Mouse (Mus musculus): ENCODE results near the gene Galnt7. TPM values are rescaled to one million over a fixed set of nuclear protein-coding genes. Genes with fewer than 3 reads are reported as not detected.
"Not testable (repeated sequence)": the region's sequence is repeated elsewhere in the genome, so short reads cannot be mapped to it uniquely, and the experiment has no call there.

Galnt7 gene
- polyA plus RNA-seq, 1 experiment from 2014 or later = 11.7 TPM

- Histone ChIP-seq H3K9me3 (replicated peaks) (no peaks in the 10 kb centered on the region), H3K4me3 (replicated peaks) (no peak overlapping the region), H3K4me2 (no peak overlapping the region), H3K36me3 (peaks cover 19% of the 10 kb centered on the region), H3K27me3 (replicated peaks) (no peaks in the 10 kb centered on the region), H3K4me1 (no peaks in the 10 kb centered on the region), H3K27ac (replicated peaks) (no peak overlapping the region), H3K9ac (replicated peaks) (no peak overlapping the region)
- WGBS = 57% methylated on average over 2 of the region's 2 CpGs
- ATAC-seq (ENCODE audit: low FRiP score) = 0 out of 2 replicates have a peak, but pooled peaks have one; percentile 46
These were observed 120.6 kb downstream of the Galnt7 start for GRCm38 (mm10) chr8:57532223-57532622.

GRCm38 (mm10) chr8:57530666-57531349 lies 122.0 kb downstream of the Galnt7 start:
- H3K27me3 ChIP-seq (replicated peaks) = no peaks in the 10 kb centered on the region
- 0 out of 2 replicates have a peak overlapping the region, but pooled peaks have one; percentile 4 for H3K4me2 ChIP-seq
- no peaks in the 10 kb centered on the region for H3K9me3 ChIP-seq (replicated peaks)
- WGBS = 35% methylated on average over 15 of the region's 15 CpGs
- peak; percentile 61 for ATAC-seq (ENCODE audit: low FRiP score)
- no peaks in the 10 kb centered on the region for H3K4me1 ChIP-seq
- no peak overlapping the region for H3K9ac ChIP-seq (replicated peaks)
- no peak overlapping the region for H3K27ac ChIP-seq (replicated peaks)
- H3K36me3 ChIP-seq = peaks cover 13% of the 10 kb centered on the region
- no peak overlapping the region for H3K4me3 ChIP-seq (replicated peaks)

- H3K9ac ChIP-seq (replicated peaks) = no peak overlapping the region
- 0 out of 2 replicates have a peak, but pooled peaks have one; percentile 19 for ATAC-seq (ENCODE audit: low FRiP score)
- 93% methylated on average over 13 of the region's 13 CpGs for WGBS
- no peaks in the 10 kb centered on the region for H3K27me3 ChIP-seq (replicated peaks)
- no peak overlapping the region for H3K4me2 ChIP-seq
- peaks cover 7% of the 10 kb centered on the region for H3K36me3 ChIP-seq
- no peaks in the 10 kb centered on the region for H3K4me1 ChIP-seq
- H3K27ac ChIP-seq (replicated peaks) = no peak overlapping the region
- H3K9me3 ChIP-seq (replicated peaks) = no peaks in the 10 kb centered on the region
- no peak overlapping the region for H3K4me3 ChIP-seq (replicated peaks)
These were observed 122.6 kb downstream of the Galnt7 start for GRCm38 (mm10) chr8:57530238-57530637.

- Histone ChIP-seq H3K4me2 (no peak overlapping the region), H3K27me3 (replicated peaks) (no peaks in the 10 kb centered on the region), H3K9ac (replicated peaks) (no peak overlapping the region), H3K9me3 (replicated peaks) (no peaks in the 10 kb centered on the region), H3K36me3 (no peaks in the 10 kb centered on the region), H3K4me1 (no peaks in the 10 kb centered on the region), H3K4me3 (replicated peaks) (no peak overlapping the region), H3K27ac (replicated peaks) (no peak overlapping the region)
- 97% methylated on average over 1 of the region's 1 CpGs for WGBS
- ATAC-seq (ENCODE audit: low FRiP score) = no peak
These were observed 124.8 kb downstream of the Galnt7 start for GRCm38 (mm10) chr8:57528036-57528435.

GRCm38 (mm10) chr8:57520186-57520786 lies 132.5 kb downstream of the Galnt7 start:
- Histone ChIP-seq H3K4me1 (no peaks in the 10 kb centered on the region), H3K4me2 (no peak overlapping the region), H3K36me3 (no peaks in the 10 kb centered on the region), H3K9ac (replicated peaks) (no peak overlapping the region), H3K9me3 (replicated peaks) (no peaks in the 10 kb centered on the region), H3K4me3 (replicated peaks) (no peak overlapping the region), H3K27me3 (replicated peaks) (no peaks in the 10 kb centered on the region), H3K27ac (replicated peaks) (no peak overlapping the region)
- WGBS = 85% methylated on average over 12 of the region's 12 CpGs
- ATAC-seq (ENCODE audit: low FRiP score) = no peak

GRCm38 (mm10) chr8:57517723-57518122 lies 135.1 kb downstream of the Galnt7 start:
- Histone ChIP-seq H3K4me1 (0 out of 2 replicates have a peak, but pooled peaks cover 2% of the 10 kb centered on the region), H3K36me3 (no peaks in the 10 kb centered on the region), H3K9me3 (replicated peaks) (no peaks in the 10 kb centered on the region), H3K4me2 (no peak overlapping the region), H3K27ac (replicated peaks) (no peak overlapping the region), H3K4me3 (replicated peaks) (no peak overlapping the region), H3K27me3 (replicated peaks) (no peaks in the 10 kb centered on the region), H3K9ac (replicated peaks) (no peak overlapping the region)
- 90% methylated on average over 3 of the region's 3 CpGs for WGBS
- no peak for ATAC-seq (ENCODE audit: low FRiP score)

GRCm38 (mm10) chr8:57516685-57517084 lies 136.1 kb downstream of the Galnt7 start:
- not testable (repeated sequence) for H3K4me2 ChIP-seq; H3K4me1 ChIP-seq; ATAC-seq (ENCODE audit: low FRiP score); H3K36me3 ChIP-seq; H3K4me3 ChIP-seq (replicated peaks); H3K9ac ChIP-seq (replicated peaks); H3K27ac ChIP-seq (replicated peaks); H3K27me3 ChIP-seq (replicated peaks); H3K9me3 ChIP-seq (replicated peaks)
- WGBS = 92% methylated on average over 4 of the region's 5 CpGs

GRCm38 (mm10) chr8:57513178-57513661 lies 139.6 kb downstream of the Galnt7 start:
- ATAC-seq (ENCODE audit: low FRiP score); H3K36me3 ChIP-seq; H3K27ac ChIP-seq (replicated peaks); H3K27me3 ChIP-seq (replicated peaks); H3K9me3 ChIP-seq (replicated peaks): not testable (repeated sequence)
- WGBS = 28% methylated on average over 10 of the region's 10 CpGs
- H3K4me3 ChIP-seq (replicated peaks) = peak overlapping the region; percentile 82
- H3K4me1 ChIP-seq = peaks cover 10% of the 10 kb centered on the region
- peak overlapping the region; percentile 86 for H3K9ac ChIP-seq (replicated peaks)
- peak overlapping the region; percentile 99 for H3K4me2 ChIP-seq

- WGBS = 0% methylated on average over 58 of the region's 96 CpGs
- H3K9ac ChIP-seq (replicated peaks) = peak overlapping the region; percentile 86
- peak; percentile 65 for ATAC-seq (ENCODE audit: low FRiP score)
- peak overlapping the region; percentile 98 for H3K27ac ChIP-seq (replicated peaks)
- H3K4me3 ChIP-seq (replicated peaks) = peak overlapping the region; percentile 82
- peaks cover 10% of the 10 kb centered on the region for H3K4me1 ChIP-seq
- H3K27me3 ChIP-seq (replicated peaks) = 0 out of 2 replicates have a peak, but pooled peaks cover 3% of the 10 kb centered on the region
- H3K36me3 ChIP-seq = no peaks in the 10 kb centered on the region
- peak overlapping the region; percentile 99 for H3K4me2 ChIP-seq
- no peaks in the 10 kb centered on the region for H3K9me3 ChIP-seq (replicated peaks)
These were observed 140.4 kb downstream of the Galnt7 start for GRCm38 (mm10) chr8:57512141-57513056.

GRCm38 (mm10) chr8:57511316-57512118 lies 141.3 kb downstream of the Galnt7 start, which contains the start of gene Hmgb2:
Gene Hmgb2 (plus strand): TSS chr8:57511907.
- Histone ChIP-seq H3K4me3 (replicated peaks) (peak within 1 kb of the TSS; percentile 82), H3K4me2 (peak within 1 kb of the TSS; percentile 99), H3K4me1 (peaks cover 10% of the 10 kb centered on the region), H3K27ac (replicated peaks) (peak within 1 kb of the TSS; percentile 98), H3K9me3 (replicated peaks) (no peaks in the 10 kb centered on the region), H3K36me3 (no peaks in the 10 kb centered on the region), H3K9ac (replicated peaks) (peak within 1 kb of the TSS; percentile 86), H3K27me3 (replicated peaks) (0 out of 2 replicates have a peak, but pooled peaks cover 3% of the 10 kb centered on the region)
- under 1% methylated on average over 63 of the region's 63 CpGs for WGBS
- peak; percentile 99 for ATAC-seq (ENCODE audit: low FRiP score)

All from neural tube, embryonic 15.5 days (tissue).